Mouse (Mus musculus): ENCODE data around the gene Cd300lf. TPM values are rescaled to one million over a fixed set of nuclear protein-coding genes. Genes with fewer than 3 reads are reported as not detected.

The Cd300lf gene
- 0.52 TPM for polyA plus RNA-seq (2017; shearing (Covaris generic))

DNA sequence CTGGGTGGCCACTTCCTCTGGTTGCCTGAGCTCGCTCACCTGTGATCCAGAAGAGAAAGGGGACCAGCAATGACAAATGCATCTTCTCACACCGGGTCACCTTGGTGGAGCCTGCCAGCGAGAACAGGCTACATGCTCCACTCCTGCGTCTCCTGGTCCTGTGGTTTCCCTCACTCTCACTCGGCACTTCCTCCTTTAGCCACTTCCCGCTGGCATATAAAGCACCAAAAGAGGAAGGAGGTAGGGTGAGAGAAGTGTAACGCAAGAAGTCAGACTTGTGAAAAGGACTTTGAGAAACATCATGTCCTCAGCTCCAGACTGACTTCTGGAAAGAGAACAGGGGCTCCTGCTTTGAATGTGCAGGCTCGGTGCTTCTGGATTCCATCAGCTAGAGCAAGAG lies at the start of gene Cd300lf:
Cd300lf (minus strand) TSS at position 193 of the 400 bp plus-strand sequence.

GRCm38 (mm10) chr11:115162832-115163480 lies 29.2 kb upstream of the Cd300lf start, which contains the start of gene Slc9a3r1:
Gene Slc9a3r1 (plus strand): TSS chr11:115163341.

GRCm38 (mm10) chr11:115091362-115091901 lies 42.4 kb downstream of the Cd300lf start, which contains the start of gene Rab37:
Gene Rab37 (plus strand): TSS chr11:115091431.

Other genes starting within 250 kb of the Cd300lf start
- 0.07 TPM for gene Cd300a, start 244.0 kb downstream of the Cd300lf start, polyA plus RNA-seq (2017; shearing (Covaris generic))
- gene Cd300lb, start 199.6 kb downstream of the Cd300lf start, polyA plus RNA-seq (2017; shearing (Covaris generic)) = not detected
- not detected for gene Cd300c, start 164.8 kb downstream of the Cd300lf start, polyA plus RNA-seq (2017; shearing (Covaris generic))
- not detected for gene Cd300ld, start 144.1 kb downstream of the Cd300lf start, polyA plus RNA-seq (2017; shearing (Covaris generic))
- not detected for gene Cd300c2, start 132.1 kb downstream of the Cd300lf start, polyA plus RNA-seq (2017; shearing (Covaris generic))
- gene Cd300ld2, start 117.8 kb downstream of the Cd300lf start, polyA plus RNA-seq (2017; shearing (Covaris generic)) = not detected
- gene Cd300ld4, start 107.0 kb downstream of the Cd300lf start, polyA plus RNA-seq (2017; shearing (Covaris generic)) = not detected
- not detected for gene Cd300ld5, start 96.2 kb downstream of the Cd300lf start, polyA plus RNA-seq (2017; shearing (Covaris generic))
- not detected for gene Cd300ld3, start 85.6 kb downstream of the Cd300lf start, polyA plus RNA-seq (2017; shearing (Covaris generic))
- gene Cd300e, start 71.8 kb downstream of the Cd300lf start, polyA plus RNA-seq (2017; shearing (Covaris generic)) = not detected
- gene Rab37, start 42.6 kb downstream of the Cd300lf start, polyA plus RNA-seq (2017; shearing (Covaris generic)) = 73.7 TPM
- 179 TPM for gene Slc9a3r1, start 29.3 kb upstream of the Cd300lf start, polyA plus RNA-seq (2017; shearing (Covaris generic))
- gene Tmem104, start 53.5 kb upstream of the Cd300lf start, polyA plus RNA-seq (2017; shearing (Covaris generic)) = 11.8 TPM
- gene Nat9, start 53.9 kb upstream of the Cd300lf start, polyA plus RNA-seq (2017; shearing (Covaris generic)) = 7.1 TPM
- not detected for gene Grin2c, start 133.3 kb upstream of the Cd300lf start, polyA plus RNA-seq (2017; shearing (Covaris generic))
- 16.6 TPM for gene Fdxr, start 143.1 kb upstream of the Cd300lf start, polyA plus RNA-seq (2017; shearing (Covaris generic))
- 0.30 TPM for gene Fads6, start 163.7 kb upstream of the Cd300lf start, polyA plus RNA-seq (2017; shearing (Covaris generic))
- gene Otop2, start 173.2 kb upstream of the Cd300lf start, polyA plus RNA-seq (2017; shearing (Covaris generic)) = not detected
- gene Ush1g, start 188.0 kb upstream of the Cd300lf start, polyA plus RNA-seq (2017; shearing (Covaris generic)) = not detected
- not detected for gene Otop3, start 200.7 kb upstream of the Cd300lf start, polyA plus RNA-seq (2017; shearing (Covaris generic))
- gene Hid1, start 233.8 kb upstream of the Cd300lf start, polyA plus RNA-seq (2017; shearing (Covaris generic)) = 30.6 TPM
- gene Cdr2l, start 247.9 kb upstream of the Cd300lf start, polyA plus RNA-seq (2017; shearing (Covaris generic)) = 0.14 TPM

Data from effector memory CD4-positive, alpha-beta T cell, adult 5 months (primary cell).